Mouse (Mus musculus) CD4-positive, CD25-positive, alpha-beta regulatory T cell, adult 4 months (primary cell): Measurements from ENCODE around the gene Man2a1. TPM values are rescaled to one million over a fixed set of nuclear protein-coding genes. Genes with fewer than 3 reads are reported as not detected.
A peak's percentile ranks its signal among the peaks of the same experiment; 100 is the strongest.

ENCODE experiments used
- ATAC-seq: one replicate; pipeline ENCODE4 v1.8.0; 2017
- polyA plus RNA-seq, 2 experiments: library from polyadenylated mRNA; unstranded; fragments of 100-300 nt; shearing (Covaris generic); gene quantifications; one replicate each; pipeline ENCODE4 v1.2.1; 2017

The Man2a1 gene
- 10 to 100 TPM; 10.1 to 10.6 TPM for polyA plus RNA-seq

DNA sequence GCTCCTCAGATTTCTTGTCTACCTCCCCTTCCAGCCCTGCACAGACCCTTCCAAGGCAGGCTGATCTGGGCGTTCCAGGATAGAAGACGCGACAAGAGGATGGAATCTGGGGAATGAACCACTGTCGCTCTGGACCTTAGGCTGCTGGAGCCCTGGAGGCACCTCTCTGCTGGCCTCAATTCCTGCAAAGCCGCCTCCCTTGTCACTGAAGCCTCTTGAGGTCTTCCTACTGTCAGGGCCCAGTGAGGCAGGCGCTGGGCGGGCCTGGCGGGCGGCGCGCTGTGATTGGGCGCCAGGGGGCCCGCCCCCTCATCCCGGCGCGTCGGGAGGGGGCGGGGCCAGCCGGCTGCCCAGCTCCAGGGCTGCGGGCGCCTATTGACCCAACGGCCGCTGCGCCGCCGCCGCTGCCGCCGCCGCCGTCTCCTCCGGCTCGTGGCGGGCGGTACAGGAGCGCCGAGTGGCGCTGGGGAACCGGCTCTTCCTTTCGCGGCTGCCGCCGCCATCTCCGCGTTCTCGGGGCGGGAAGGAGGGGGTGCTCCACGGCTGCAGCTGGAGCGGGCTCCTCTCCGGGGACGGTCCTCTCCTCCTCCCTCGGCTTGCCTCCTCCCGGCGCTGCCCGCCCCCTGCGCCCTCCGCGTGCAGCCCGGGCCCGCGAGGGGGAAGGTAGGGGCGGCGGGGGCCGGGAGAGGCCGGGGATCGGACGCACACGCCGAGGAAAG lies at the start of gene Man2a1:
TSS of gene Man2a1 (plus strand) at position 365 of the 719 bp plus-strand sequence.
- ATAC-seq: peak; percentile 76

DNA sequence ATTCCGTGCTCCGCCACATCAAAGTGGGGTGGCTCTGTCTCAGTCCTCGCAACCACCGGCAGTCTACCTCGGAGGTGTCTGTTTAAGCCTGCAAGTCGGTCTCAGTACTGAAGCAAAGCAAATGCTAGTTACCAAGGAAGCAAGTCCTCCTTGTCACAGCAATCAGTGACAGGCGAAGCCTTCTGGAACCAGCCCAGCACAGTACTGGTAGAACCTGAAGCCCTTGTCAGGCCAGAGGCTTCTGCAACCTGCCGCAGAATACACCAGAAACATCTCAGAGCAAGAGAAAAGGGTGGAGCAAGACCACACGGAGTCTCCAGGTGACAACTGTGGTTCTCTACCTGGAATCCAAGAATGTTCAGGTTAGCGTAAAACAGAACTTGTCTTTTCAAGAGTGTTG lies 47.2 kb upstream of the Man2a1 start:
- no peak for ATAC-seq

DNA sequence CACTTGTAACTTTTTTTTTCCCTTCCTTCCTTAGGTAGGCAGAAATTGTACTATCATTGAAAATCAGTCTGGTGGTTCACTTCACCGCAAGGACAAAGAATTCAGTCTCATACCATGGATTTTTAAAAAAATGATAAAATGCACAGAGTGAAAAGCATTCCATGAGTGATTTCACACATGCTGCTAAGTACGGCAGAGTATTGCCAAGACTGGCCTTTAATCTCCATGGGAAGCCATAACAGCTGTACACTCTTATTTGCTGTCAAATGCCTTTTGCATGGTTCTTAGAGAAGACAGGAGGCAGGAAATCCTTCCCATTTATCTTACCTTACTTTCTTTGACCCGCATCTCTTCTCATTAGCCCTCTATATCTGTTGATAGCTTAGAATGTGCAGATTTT lies 45.6 kb upstream of the Man2a1 start:
- no peak for ATAC-seq

DNA sequence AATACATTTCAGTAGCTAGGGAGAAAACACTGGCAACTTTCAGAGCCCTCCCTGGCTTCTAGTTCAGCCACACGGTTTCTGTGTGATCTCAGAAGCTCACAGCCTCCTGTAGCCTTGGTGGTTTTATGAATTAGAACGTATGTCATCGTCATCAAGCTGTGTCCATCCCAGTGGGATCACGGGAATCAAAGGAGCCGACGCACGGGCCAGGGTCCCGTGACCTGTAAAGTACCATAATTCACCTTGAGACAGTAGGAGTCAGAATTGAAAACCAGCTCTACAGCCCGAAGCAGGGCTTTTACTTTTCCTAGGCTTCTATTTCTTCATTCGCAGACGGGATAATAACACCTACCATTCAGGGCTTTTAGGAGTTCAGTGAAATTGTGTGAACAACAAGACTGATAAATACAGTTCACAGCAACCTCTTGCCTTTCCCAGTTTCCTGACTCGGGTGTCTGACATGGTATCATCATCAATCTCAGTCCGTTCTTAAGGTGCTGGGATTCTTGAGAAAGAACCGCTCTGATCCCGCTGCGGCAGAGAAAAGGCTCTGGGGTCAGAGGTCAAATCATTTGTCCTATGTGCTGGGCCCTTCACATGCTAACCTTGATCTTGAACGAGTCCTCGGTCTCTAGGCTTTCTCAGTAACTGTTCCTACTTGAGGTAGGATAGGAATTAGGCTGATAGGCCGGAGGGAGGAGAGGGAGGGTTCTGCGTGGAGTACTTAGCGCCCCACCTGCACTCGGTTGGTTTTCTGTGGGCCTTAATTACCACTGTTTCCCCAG lies 43.7 kb upstream of the Man2a1 start:
- ATAC-seq: no peak

DNA sequence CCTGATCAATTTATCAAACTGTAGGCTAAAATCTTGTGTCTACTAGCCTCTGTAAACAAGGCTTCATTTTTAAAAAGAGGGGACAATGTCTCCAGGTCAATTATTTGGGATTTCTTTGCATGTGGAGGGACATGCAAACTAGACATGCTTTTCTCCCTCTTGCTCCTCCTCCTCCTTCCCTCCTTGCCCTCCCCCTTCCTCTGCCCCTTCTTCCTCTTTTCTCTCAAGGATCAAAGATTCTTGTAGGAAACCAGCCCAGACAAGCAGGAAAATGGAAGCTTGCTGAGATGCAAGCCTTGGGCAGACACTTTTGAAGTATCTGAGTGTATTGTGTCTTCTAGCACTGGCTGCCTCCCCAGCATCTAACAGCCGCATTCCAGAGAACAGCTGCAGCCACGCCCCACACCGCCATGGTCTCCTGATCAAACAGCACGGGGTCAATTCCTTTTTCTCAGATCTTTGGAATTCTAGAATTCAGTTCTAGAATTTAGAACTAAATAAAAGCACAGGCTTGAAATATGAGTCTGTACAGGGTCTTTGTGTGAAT lies 41.5 kb upstream of the Man2a1 start:
- no peak for ATAC-seq

DNA sequence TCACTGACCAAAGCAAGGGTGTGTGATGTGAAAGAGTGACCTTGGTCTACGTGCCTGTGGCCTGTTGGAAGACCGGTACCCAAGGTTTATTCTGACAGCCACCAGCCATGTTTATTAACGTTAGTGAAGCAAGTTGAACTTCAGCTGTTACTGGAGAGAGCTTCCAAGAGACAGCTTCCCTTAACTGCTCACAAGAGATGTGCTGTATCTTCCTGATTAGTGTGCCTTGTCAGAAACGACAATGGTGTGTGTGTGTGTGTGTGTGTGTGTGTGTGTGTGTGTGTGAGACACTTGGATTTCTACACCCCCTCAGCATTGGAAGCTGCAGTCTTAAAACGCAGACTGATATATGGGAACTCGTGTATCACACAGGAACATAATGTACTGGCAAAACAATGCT lies 34.1 kb upstream of the Man2a1 start:
- ATAC-seq: no peak

DNA sequence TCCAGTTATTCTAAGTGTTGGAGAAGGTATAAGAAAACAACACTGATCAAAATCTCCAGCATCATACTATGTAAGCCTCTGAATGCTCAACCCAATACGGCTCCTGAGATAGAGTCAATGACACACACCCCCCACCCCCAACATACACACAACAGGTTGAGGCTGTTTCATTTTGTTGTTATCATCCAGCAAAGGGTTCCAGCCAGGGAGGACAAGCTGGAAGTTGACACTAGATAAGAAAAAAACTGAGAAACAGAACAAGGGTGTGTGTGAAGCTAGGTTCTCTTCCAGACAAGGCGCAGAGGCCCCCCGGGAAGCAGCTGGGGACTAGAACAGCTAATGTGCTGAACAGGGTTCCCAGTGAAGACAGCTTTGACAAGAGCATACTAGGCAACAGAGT lies 33.0 kb upstream of the Man2a1 start:
- no peak for ATAC-seq

DNA sequence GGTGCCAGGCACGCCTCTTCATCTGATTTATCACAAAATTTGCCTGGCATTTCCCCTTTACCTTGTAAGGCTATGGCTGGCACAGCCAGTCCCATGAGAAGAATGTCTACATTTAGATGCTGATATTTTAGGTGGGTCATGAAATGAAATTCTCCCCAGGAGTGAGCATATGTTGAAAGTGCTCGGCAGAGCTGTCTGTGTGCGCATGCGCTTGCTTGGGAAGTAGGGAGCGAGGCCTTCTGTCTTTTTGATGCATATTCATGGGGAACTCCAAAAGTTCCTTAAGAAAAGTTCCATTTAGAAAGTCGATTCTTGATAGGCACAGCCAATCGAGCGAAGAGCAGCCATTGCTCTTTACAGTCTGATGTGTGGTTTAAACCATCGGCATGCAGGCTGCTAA lies 26.6 kb upstream of the Man2a1 start:
- ATAC-seq: no peak

DNA sequence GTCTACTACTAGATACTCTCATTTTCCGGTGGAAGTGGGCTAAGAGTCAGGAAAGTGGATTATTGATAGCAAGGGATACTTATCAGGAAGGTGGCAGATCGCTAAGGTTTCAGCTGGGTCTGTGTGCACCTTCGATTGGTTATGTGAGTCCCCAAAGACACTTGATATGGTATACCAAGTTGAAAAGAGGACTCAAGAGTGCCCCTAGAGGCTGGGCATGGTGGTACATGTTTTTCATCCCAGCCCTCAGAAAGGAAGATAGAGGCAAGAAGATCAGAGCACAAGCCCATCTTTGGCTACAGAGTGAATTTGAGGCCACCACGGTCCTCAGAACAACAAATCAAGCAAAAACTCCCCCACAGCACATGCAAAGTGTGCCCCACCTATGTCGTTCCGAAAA lies 25.3 kb upstream of the Man2a1 start:
- ATAC-seq: peak; percentile 30

DNA sequence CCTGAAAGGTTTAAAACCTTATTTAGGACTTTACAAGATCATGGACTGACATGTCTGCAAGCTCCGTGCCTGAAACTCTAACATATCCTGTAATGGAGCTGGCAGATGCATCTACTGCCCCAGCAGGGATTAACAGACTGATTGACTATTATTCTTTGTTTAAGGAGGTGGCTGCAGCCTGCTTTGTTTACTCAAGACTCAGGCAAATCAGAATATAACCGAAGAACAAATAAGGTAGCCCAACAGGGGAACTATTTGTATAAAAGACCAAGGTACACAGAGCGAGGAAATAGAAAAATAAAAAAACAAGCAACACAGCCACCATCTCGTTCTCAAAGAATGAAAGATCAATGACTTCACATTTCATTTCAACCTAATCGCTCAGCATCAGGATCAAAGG lies 23.1 kb upstream of the Man2a1 start:
- no peak for ATAC-seq

DNA sequence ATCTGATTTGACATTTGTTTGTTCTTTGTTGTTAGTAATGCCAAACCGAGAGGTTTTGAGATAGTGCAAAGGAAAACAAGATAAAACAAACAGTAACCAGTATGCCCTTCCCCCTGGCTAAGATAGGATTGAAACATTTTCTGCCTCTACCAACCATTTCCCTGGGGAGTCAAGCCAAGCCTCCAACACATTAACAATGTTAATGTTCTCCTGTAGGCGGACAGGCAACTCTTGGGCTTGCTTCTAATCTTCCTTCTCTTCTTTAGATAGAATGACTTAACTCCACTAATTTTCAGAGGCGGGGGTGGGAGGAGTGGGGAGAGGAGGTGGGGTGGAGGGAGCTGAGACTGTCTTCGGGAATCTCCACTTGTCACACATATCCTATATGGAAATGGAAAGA lies 22.2 kb upstream of the Man2a1 start:
- no peak for ATAC-seq

DNA sequence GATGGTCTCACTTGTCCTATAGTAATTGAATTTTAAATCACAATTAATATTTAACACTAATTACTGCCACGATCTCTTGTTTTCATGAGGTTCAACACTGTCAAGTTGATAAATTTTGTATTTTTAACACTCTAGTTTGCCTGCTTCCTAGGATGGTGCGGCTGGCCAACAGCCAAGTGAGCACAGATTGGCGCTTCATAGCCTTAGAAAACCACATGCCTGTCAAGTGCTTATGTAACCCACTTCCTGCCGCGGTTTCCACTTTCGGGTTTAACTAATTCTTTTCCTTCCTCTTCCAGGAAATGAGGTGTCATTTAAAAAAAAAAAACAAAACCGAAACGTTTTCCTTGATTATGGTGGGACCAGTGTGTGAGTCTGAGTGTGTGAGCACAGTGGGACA lies 20.8 kb upstream of the Man2a1 start:
- peak; percentile 98 for ATAC-seq

DNA sequence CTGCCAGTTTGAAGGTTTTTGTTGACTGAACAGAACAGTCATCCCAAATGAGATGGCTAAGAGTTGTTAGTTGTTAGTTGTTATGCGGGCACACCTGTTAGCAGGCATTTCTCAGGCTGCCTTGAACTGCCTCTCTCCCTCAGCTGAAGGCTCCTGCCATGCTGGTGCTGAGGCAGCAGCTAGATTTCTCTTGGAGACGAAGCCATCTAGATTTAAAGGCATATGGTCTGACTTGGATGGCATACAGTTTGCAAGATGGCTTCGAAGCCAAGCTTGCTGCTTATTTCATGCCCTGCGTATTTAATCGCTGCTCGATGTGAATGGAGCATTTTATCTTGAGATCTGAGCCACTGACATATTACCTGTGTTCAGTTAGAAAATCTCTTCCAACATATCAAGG lies 19.4 kb upstream of the Man2a1 start:
- no peak for ATAC-seq

DNA sequence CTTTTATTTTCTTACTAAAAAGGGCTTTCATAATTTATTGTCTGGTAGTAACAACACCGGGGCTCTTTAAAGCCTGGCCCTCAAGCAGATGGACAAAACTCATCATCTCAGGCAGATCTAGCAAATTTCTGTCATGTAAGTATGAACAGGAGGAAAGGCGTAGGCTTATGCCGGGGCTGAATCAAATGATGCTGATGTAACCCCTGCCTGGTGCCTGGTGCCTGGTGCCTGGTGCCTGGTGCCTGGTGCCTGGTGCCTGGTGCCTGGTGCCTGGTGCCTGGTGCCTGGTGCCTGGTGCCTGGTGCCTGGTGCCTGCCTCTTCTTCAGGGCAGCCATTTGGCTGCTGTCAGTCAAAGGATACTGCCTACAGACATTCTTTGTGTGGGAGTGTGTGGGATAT lies 18.6 kb upstream of the Man2a1 start:
- ATAC-seq: no peak

DNA sequence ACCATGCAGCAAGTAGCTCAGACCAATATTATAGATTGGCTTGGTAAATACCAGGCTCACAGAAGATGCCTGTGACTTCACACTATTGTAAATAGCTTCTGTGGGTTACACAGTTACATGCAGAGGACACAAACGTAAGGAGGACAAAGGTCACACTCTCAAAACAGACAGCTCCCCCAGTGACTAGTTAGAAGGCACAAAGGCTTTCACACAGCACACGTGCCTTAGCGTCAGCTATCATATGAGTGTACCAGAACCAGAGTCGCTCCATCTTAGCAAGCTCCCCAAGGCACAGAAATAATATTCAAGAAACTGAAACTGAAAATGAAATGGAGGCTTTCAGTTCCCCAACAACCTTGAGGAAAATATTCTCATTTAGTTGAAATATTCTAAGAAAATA lies 10.1 kb upstream of the Man2a1 start:
- no peak for ATAC-seq

DNA sequence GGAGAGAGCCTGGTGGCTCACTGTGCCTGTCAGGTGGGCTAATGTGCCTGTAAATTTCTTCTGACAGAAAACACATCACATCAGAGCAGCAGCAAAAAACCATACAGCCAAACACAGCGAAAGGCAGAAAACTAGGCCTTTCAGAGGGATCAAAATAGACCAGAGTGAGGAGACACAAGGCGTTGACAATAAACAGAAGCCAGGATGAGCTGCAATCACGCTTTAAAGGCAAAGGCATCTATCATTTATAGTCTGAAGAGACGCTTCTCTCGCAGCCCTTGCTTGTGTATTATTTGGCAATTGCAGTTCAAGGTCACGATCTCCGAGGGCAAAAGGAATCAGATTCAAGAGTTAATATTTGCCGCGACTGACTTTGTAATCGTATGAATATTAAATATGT lies 9.2 kb upstream of the Man2a1 start:
- no peak for ATAC-seq

DNA sequence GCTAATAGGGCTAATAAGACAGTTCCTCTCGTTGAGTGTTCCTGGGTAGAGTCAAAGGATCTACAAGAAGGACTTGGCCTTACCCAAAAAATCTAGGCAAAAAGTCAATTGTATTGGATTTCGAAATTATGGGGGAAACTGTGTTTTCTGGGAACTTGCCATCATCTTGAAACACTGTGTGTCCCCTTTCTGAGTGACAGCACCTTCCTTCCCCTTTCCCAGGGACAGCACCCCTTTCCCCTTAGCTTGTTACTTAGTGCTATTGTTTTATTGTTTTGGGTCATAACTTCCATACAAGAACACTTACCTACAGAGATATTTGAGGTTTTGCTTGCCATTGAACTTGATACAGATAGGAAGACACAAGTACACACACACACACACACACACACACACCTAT lies 8.2 kb upstream of the Man2a1 start:
- ATAC-seq: no peak

DNA sequence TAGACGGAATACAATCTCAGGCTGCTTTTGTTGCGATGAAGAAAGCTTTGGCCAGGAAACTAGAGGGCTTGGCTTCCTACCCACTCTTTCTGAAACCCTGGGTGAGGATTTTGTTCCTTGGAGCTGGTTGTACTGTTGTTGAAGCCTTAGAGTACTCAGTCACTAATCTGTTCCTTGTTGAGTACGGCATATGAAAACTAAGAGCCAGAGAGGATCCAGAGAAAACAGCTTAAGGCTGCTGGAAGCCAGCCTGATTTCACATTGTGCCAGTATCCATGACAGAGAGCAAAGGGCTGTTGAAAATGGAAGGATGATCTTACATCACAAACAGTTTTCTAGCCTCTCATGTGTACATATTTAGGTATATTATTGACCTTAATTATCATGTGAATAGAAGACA lies 7.7 kb upstream of the Man2a1 start:
- ATAC-seq: no peak

DNA sequence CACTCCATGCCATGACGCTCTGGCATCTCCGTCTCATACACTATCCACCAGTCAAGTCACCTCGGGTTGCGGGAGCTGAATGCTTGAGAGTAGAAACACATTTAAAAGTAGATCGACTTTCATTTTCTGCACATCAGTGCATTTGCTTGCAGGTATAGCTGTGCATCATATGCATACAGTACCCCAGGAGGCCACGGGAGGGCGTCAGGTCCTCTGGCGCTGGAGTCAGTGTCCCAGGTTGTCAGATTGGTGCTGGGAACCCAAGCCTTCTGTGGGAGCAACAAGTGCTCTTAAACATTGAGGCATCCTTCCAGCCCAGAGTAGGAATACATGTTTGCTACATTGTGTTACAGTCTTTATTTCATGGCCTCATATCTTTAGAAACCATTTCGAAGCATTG lies 2.8 kb upstream of the Man2a1 start:
- no peak for ATAC-seq

DNA sequence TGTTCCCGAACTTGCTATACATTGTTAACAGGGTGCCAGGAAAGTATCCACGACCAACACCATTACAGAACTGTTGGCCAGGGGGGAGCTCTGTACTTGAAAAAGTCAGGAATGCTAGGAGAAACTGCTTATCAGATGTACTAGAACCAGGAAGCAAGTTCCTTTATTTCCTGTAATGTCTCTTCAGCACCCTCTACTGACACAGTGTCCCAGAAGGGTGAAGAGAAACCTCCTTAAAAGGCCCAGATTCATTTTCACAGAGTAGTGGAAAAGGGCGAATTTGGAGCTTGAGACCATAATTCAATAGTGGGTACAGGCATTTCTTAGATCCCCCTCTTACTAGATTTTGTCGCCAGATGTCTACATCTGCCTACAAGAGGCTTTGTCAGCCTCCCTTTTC lies 620 bp upstream of the Man2a1 start:
- peak; percentile 8 for ATAC-seq

DNA sequence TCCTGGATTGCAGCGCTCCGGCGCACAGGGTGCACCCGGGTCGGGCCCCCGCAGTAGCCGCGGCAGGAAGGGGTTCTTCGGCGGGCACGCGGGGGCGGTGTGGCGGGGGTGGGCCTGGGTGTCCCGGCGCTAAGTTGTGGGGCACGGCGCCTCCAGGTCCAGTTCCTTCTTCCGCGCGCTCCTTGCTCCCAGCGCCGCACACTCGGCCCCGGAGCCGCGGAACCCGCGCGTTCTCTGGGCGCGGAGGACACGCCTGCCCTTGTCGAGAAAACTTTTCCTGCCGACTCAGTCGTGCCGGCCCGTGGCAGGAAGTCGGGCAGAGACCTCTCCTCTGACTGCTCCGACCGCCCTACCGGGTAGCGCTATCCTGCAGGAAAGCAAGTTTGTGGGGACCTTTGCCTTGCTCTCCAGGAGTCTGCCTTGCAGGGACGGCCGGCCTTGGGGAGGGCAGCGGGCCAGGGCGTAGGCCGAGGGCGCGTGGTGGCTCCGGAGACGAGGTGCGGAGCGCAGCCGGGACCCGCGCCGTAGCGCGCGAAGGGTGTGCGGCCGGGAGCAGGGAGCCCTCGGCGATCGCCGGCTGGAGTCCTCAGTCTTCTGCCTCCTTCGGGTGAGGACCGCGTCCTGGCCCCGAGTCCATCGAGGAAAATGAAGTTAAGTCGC lies 685 bp downstream of the Man2a1 start:
- ATAC-seq: peak; percentile 34

DNA sequence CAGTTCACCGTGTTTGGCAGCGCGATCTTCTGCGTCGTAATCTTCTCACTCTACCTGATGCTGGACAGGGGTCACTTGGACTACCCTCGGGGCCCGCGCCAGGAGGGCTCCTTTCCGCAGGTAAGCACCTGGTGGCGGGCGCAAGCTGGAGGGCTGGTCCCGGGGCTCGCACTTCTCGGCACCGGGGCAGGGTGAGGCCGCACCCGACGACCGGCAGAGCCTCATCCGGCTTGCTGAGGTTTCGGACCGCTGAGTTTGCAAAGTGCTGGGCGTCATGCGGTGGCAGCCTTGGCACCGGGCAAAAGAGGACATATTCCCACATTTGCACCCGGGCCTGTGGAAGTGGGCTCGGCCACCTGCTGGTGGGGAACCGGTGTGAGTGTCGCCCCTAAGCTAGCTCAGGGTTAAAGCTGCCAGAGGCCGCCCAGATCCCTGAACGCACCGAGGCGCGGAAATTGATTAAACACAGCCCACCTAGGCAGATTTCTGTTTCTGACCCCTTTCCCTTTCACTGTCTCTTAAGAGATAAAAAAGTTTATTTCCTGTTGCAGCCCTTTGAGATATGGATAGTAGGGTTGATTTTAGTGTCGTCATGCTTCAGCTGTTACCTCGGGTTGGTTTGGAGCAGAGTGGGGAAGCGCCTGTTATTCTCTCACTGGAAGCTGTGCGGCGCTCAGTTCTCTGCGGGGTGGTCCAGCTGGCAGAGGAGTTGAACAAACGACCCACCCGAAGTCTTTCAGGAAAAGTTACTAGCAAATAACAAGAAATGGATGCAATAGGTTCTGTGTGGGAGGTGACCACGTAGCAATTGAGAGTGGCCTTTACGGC lies 1.4 kb downstream of the Man2a1 start:
- ATAC-seq: peak; percentile 38

DNA sequence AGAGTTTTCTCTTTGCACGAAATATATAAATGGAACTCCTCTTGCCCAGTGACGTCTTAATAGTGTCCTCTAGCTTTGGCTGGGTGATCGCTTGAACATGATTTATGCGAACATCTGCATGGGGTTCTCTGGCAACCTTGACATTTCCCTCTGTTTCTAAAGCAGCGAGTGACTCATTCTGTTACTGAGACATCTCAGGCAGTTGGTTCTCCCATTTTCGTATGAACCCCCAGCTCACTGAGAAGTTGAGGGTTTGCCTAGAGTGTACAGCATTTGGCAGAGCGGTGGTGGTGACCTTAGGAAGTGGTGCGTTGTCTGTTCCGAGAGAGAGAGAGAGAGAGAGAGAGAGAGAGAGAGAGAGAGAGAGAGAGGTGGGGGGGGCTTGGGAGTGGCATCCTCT lies 2.6 kb downstream of the Man2a1 start:
- ATAC-seq: peak; percentile 5
